Mouse (Mus musculus) stomach, postnatal 0 days (tissue): ENCODE data around the gene Npas2.

ENCODE experiments used
- CTCF ChIP-seq: IDR thresholded peaks from 2 replicates; pipeline ENCODE4 v1.5.1; 2016; ENCODE audit warnings: antibody characterized with exemption, low read depth, mild to moderate bottlenecking, moderate library complexity
- EP300 ChIP-seq: optimal IDR thresholded peaks from 2 replicates; pipeline ENCODE3; 2016; ENCODE audit warnings: antibody characterized with exemption

GRCm38 (mm10) chr1:39192460-39192996 is 1.0 kb upstream of the Npas2 start:
- peak; percentile 45 for TF ChIP-seq CTCF
- TF ChIP-seq EP300 = peak; percentile 67
